ENCODE assay signal across 10 mouse cellular contexts in the genomic region with DNA sequence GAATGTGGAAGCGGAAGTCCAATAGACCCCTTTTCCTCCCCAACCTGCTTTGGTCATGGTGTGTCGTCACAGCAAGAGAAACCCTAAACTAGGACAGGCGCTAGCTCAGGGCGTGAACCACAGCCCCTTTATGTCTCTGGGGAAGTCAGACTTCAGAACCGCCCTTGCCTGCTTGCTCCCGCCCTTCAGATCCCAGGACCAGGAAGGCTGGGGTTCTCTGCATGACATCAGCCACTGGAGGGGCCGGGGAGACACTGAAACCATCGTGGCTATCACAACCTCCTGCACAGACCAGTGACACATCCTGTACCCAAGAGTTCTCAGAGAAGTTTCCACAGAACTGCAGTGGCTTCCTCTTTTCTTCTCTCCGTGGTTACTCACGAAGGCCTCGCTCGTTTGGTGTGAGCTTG. TPM values are rescaled to one million over a fixed set of nuclear protein-coding genes. Genes with fewer than 3 reads are reported as not detected.
DNase-seq lines count a peak whose midpoint lies in the region; ATAC-seq and TF ChIP-seq lines count a peak whose summit lies in the region.
"Had no signal": no experiment of that assay in that cellular context is flagged by ENCODE, and none has a peak within 500 bp of the region (broad histone marks: within the 10 kb centered on the region; RNA-seq: fewer than 3 reads in every experiment).

No protein-coding gene starts in this region.

- no peaks in the 10 kb centered on the region for H3K27me3 ChIP-seq in lung, postnatal 0 days (replicated peaks; ENCODE audit: insufficient read depth, low read length)
- no peaks in the 10 kb centered on the region for H3K27me3 ChIP-seq in stomach, embryonic 16.5 days (ENCODE audit: control insufficient read depth, insufficient read depth, low read length)
- H3K27me3 ChIP-seq in forebrain, embryonic 16.5 days (replicated peaks; ENCODE audit: control insufficient read depth, insufficient read depth, low read length): no peaks in the 10 kb centered on the region
- H3K27me3 ChIP-seq: midbrain, embryonic 12.5 days had no signal

- TF ChIP-seq CTCF in lung, postnatal 0 days (IDR thresholded peaks at IDR 0.05): no peak

- peak; percentile 83 for ATAC-seq in lung, postnatal 0 days
- ATAC-seq in stomach, embryonic 16.5 days (ENCODE audit: insufficient read depth, low FRiP score): peak; percentile 53; the same call in 1 of the 2 replicates
- ATAC-seq in forebrain, embryonic 16.5 days: no peak
- ATAC-seq in erythroblast, adult 5-6 weeks (replicated peaks; ENCODE audit: low FRiP score, poor library complexity, severe bottlenecking): no peak
- ATAC-seq: Patski had no signal

- H3K9ac ChIP-seq in lung, postnatal 0 days (replicated peaks; ENCODE audit: low read depth): no peak overlapping the region
- H3K9ac ChIP-seq in stomach, embryonic 16.5 days (ENCODE audit: low read length): no peak overlapping the region
- no peak overlapping the region for H3K9ac ChIP-seq in forebrain, embryonic 16.5 days (replicated peaks; ENCODE audit: low read depth, low read length)
- H3K9ac ChIP-seq: midbrain, embryonic 12.5 days had no signal

- H3K9me3 ChIP-seq in lung, postnatal 0 days (ENCODE audit: low read length): no peaks in the 10 kb centered on the region
- H3K9me3 ChIP-seq in stomach, embryonic 16.5 days (replicated peaks; ENCODE audit: control insufficient read depth, low read length): no peaks in the 10 kb centered on the region
- H3K9me3 ChIP-seq in forebrain, embryonic 16.5 days (ENCODE audit: control insufficient read depth, low read length): no peaks in the 10 kb centered on the region
- H3K9me3 ChIP-seq: midbrain, embryonic 12.5 days had no signal

- TF ChIP-seq EP300 in lung, postnatal 0 days (IDR thresholded peaks at IDR 0.05): no peak

- H3K4me1 ChIP-seq in lung, postnatal 0 days (ENCODE audit: insufficient read depth, low read depth, low read length): no peaks in the 10 kb centered on the region
- H3K4me1 ChIP-seq in stomach, embryonic 16.5 days (ENCODE audit: control insufficient read depth, insufficient read depth, low read length): no peaks in the 10 kb centered on the region
- H3K4me1 ChIP-seq in forebrain, embryonic 16.5 days (replicated peaks; ENCODE audit: control insufficient read depth, insufficient read depth, low read length): no peaks in the 10 kb centered on the region
- H3K4me1 ChIP-seq: midbrain, embryonic 12.5 days had no signal

- peak; percentile 28 for DNase-seq in gastrocnemius, postnatal 25 days
- DNase-seq in gastrocnemius, postnatal 10 days: no peak
- peak; percentile 28 for DNase-seq in heart, adult 8-10 months (ENCODE audit: low spot score)
- DNase-seq in lung, postnatal 0 days (ENCODE audit: low spot score): peak; percentile 64
- DNase-seq in embryo, embryonic 9.5 days (ENCODE audit: extremely low spot score): no peak

- no peak overlapping the region for H3K4me3 ChIP-seq in lung, postnatal 0 days (ENCODE audit: low read depth, low read length)
- no peak overlapping the region for H3K4me3 ChIP-seq in stomach, embryonic 16.5 days (replicated peaks; ENCODE audit: low read length)
- H3K4me3 ChIP-seq in forebrain, embryonic 16.5 days (replicated peaks; ENCODE audit: low read length): no peak overlapping the region
- H3K4me3 ChIP-seq: midbrain, embryonic 12.5 days had no signal

- 66% methylated on average over 12 of the region's 12 CpGs for WGBS in lung, postnatal 0 days
- 81% methylated on average over 12 of the region's 12 CpGs for WGBS in stomach, embryonic 16.5 days
- 89% methylated on average over 12 of the region's 12 CpGs for WGBS in forebrain, embryonic 16.5 days

- no peak overlapping the region for H3K27ac ChIP-seq in lung, postnatal 0 days (ENCODE audit: low read length)
- H3K27ac ChIP-seq in stomach, embryonic 16.5 days (ENCODE audit: low read length): no peak overlapping the region
- H3K27ac ChIP-seq in forebrain, embryonic 16.5 days (ENCODE audit: low read length): no peak overlapping the region
- H3K27ac ChIP-seq: midbrain, embryonic 12.5 days had no signal

- H3K4me2 ChIP-seq in lung, postnatal 0 days (replicated peaks; ENCODE audit: low read depth, low read length): no peak overlapping the region
- no peak overlapping the region for H3K4me2 ChIP-seq in stomach, embryonic 16.5 days (ENCODE audit: low read depth, low read length)
- H3K4me2 ChIP-seq in forebrain, embryonic 16.5 days (ENCODE audit: low read length): no peak overlapping the region
- H3K4me2 ChIP-seq: midbrain, embryonic 12.5 days had no signal

- H3K36me3 ChIP-seq in lung, postnatal 0 days (ENCODE audit: insufficient read depth, low read length): no peaks in the 10 kb centered on the region
- no peaks in the 10 kb centered on the region for H3K36me3 ChIP-seq in stomach, embryonic 16.5 days (ENCODE audit: control insufficient read depth, insufficient read depth, low read length)
- H3K36me3 ChIP-seq in forebrain, embryonic 16.5 days (ENCODE audit: control insufficient read depth, insufficient read depth): no peaks in the 10 kb centered on the region
- H3K36me3 ChIP-seq: midbrain, embryonic 12.5 days had no signal

RNA-seq across cellular contexts. Expression of a gene that starts 16.2 kb away (rescaled TPM):
- total RNA-seq in gastrocnemius, postnatal 25 days (2021): 10 to 100 TPM; 13.0 to 14.3 TPM
- total RNA-seq in gastrocnemius, postnatal 10 days (2021): 10 to 100 TPM; 11.2 to 17.2 TPM
- total RNA-seq in heart, adult 8-10 months (2022): 10 to 100 TPM; 36.1 to 45.8 (median 37.8) TPM
- polyA plus RNA-seq in lung, postnatal 0 days (2015; fragmentation: Nextera tagmentation; extraction: Ambion mirVana): 215 and 245 TPM in 2 replicates
- 15.8 and 26.4 TPM in 2 replicates for polyA plus RNA-seq in stomach, embryonic 16.5 days (2015; fragmentation: Nextera tagmentation; extraction: Ambion mirVana)
- polyA plus RNA-seq in forebrain, embryonic 16.5 days (2015; fragmentation: Nextera tagmentation; extraction: Ambion mirVana): 8.6 and 9.3 TPM in 2 replicates
- 708 and 861 TPM in 2 replicates for total RNA-seq in erythroblast, adult 5-6 weeks (2015; ENCODE audit: low replicate concordance)
- total RNA-seq in erythroblast, adult 5-6 weeks (2017; ENCODE audit: low replicate concordance): 235 and 417 TPM in 2 replicates
- polyA plus RNA-seq: Patski had no signal

RNA-seq across cellular contexts. Expression of a gene that starts 34.9 kb away (rescaled TPM):
- total RNA-seq in gastrocnemius, postnatal 25 days (2021): 10 to 100 TPM; 22.5 to 26.7 TPM
- total RNA-seq in gastrocnemius, postnatal 10 days (2021): 10 to 100 TPM; 20.9 to 23.5 TPM
- total RNA-seq in heart, adult 8-10 months (2022): 10 to 100 TPM; 43.5 to 46.8 (median 44.8) TPM
- polyA plus RNA-seq in lung, postnatal 0 days (2015; fragmentation: Nextera tagmentation; extraction: Ambion mirVana): 21.8 and 22.8 TPM in 2 replicates
- polyA plus RNA-seq in stomach, embryonic 16.5 days (2015; fragmentation: Nextera tagmentation; extraction: Ambion mirVana): 23.9 and 24.7 TPM in 2 replicates
- polyA plus RNA-seq in forebrain, embryonic 16.5 days (2015; fragmentation: Nextera tagmentation; extraction: Ambion mirVana): 71.4 and 71.8 TPM in 2 replicates
- 7.3 and 16.1 TPM in 2 replicates for total RNA-seq in erythroblast, adult 5-6 weeks (2015; ENCODE audit: low replicate concordance)
- total RNA-seq in erythroblast, adult 5-6 weeks (2017; ENCODE audit: low replicate concordance): 3.5 and 7.9 TPM in 2 replicates

RNA-seq across cellular contexts. Expression of a gene that starts 56.8 kb away (rescaled TPM):
- 10 to 100 TPM; 24.7 to 25.6 TPM for total RNA-seq in gastrocnemius, postnatal 25 days (2021)
- total RNA-seq in gastrocnemius, postnatal 10 days (2021): 10 to 100 TPM; 29.1 to 30.1 TPM
- 10 to 100 TPM; 42.9 to 55.6 (median 50.1) TPM for total RNA-seq in heart, adult 8-10 months (2022)
- polyA plus RNA-seq in lung, postnatal 0 days (2015; fragmentation: Nextera tagmentation; extraction: Ambion mirVana): 62.7 and 68.7 TPM in 2 replicates
- 80.6 and 83.2 TPM in 2 replicates for polyA plus RNA-seq in stomach, embryonic 16.5 days (2015; fragmentation: Nextera tagmentation; extraction: Ambion mirVana)
- polyA plus RNA-seq in forebrain, embryonic 16.5 days (2015; fragmentation: Nextera tagmentation; extraction: Ambion mirVana): 75.5 and 90.3 TPM in 2 replicates
- 30.0 and 37.0 TPM in 2 replicates for total RNA-seq in erythroblast, adult 5-6 weeks (2015; ENCODE audit: low replicate concordance)
- total RNA-seq in erythroblast, adult 5-6 weeks (2017; ENCODE audit: low replicate concordance): 30.0 and 34.9 TPM in 2 replicates

RNA-seq across cellular contexts. Expression of a gene that starts 58.7 kb away (rescaled TPM):
- 10 to 100 TPM; 24.8 to 28.4 TPM for total RNA-seq in gastrocnemius, postnatal 25 days (2021)
- 10 to 100 TPM; 32.1 to 37.8 TPM for total RNA-seq in gastrocnemius, postnatal 10 days (2021)
- 10 to 100 TPM; 27.4 to 31.3 (median 29.2) TPM for total RNA-seq in heart, adult 8-10 months (2022)
- polyA plus RNA-seq in lung, postnatal 0 days (2015; fragmentation: Nextera tagmentation; extraction: Ambion mirVana): 8.2 and 9.0 TPM in 2 replicates
- polyA plus RNA-seq in stomach, embryonic 16.5 days (2015; fragmentation: Nextera tagmentation; extraction: Ambion mirVana): 20.0 and 21.1 TPM in 2 replicates
- 18.7 and 22.9 TPM in 2 replicates for polyA plus RNA-seq in forebrain, embryonic 16.5 days (2015; fragmentation: Nextera tagmentation; extraction: Ambion mirVana)
- 20.1 and 25.4 TPM in 2 replicates for total RNA-seq in erythroblast, adult 5-6 weeks (2015; ENCODE audit: low replicate concordance)
- total RNA-seq in erythroblast, adult 5-6 weeks (2017; ENCODE audit: low replicate concordance): 20.2 and 25.0 TPM in 2 replicates

Comparison
In these comparisons a context has a peak if more than half of its experiments do, and no peak if none do; other contexts are left out.
1. DNase-seq: peak in gastrocnemius, postnatal 25 days (single experiment), heart, adult 8-10 months (single experiment) and lung, postnatal 0 days (single experiment); none in gastrocnemius, postnatal 10 days (single experiment) and embryo, embryonic 9.5 days (single experiment).
2. ATAC-seq: peak in lung, postnatal 0 days (single experiment) and stomach, embryonic 16.5 days (single experiment); none in forebrain, embryonic 16.5 days (single experiment) and erythroblast, adult 5-6 weeks (single experiment).
3. RNA of a gene that starts 16.2 kb away (total RNA-seq): 235 to 861 TPM in erythroblast, adult 5-6 weeks; 36.1 to 45.8 TPM in heart, adult 8-10 months, 11.2 to 17.2 TPM in gastrocnemius, postnatal 10 days and 13.0 to 14.3 TPM in gastrocnemius, postnatal 25 days; every median in the first group is over 4 times any median in the second.